Mouse (Mus musculus) neural tube, embryonic 15.5 days (tissue): Measurements from ENCODE around the gene Coro2a. TPM values are rescaled to one million over a fixed set of nuclear protein-coding genes. Genes with fewer than 3 reads are reported as not detected.

Source experiments
- ATAC-seq: fragments of 200-750 bp; cut with Nextera tagmentation; 2 replicates; pipeline ENCODE4 v1.8.0; 2017; ENCODE audit warnings: mild to moderate bottlenecking, moderate TSS enrichment, moderate library complexity; ENCODE audit not compliant: low FRiP score
- H3K27ac ChIP-seq: fragments of 300-500 bp; sonication (generic); replicated peaks from 2 replicates; pipeline ENCODE4 v1.5.1; 2015; ENCODE audit warnings: mild to moderate bottlenecking, inconsistent platforms
- H3K27me3 ChIP-seq: fragments of 300-500 bp; sonication (generic); replicated peaks from 2 replicates; pipeline ENCODE4 v1.6.1; 2015; ENCODE audit warnings: inconsistent platforms
- H3K36me3 ChIP-seq: fragments of 300-500 bp; sonication (generic); 2 replicates; pipeline ENCODE4 v1.6.1; 2015; ENCODE audit warnings: inconsistent platforms
- H3K4me1 ChIP-seq: fragments of 300-500 bp; sonication (generic); 2 replicates; pipeline ENCODE4 v1.6.1; 2015; ENCODE audit warnings: inconsistent platforms
- H3K4me2 ChIP-seq: fragments of 300-500 bp; sonication (generic); 2 replicates; pipeline ENCODE4 v1.6.1; 2015; ENCODE audit warnings: inconsistent platforms, mild to moderate bottlenecking, moderate library complexity
- H3K4me3 ChIP-seq: fragments of 300-500 bp; sonication (generic); replicated peaks from 2 replicates; pipeline ENCODE4 v1.5.1; 2015; ENCODE audit warnings: mild to moderate bottlenecking, inconsistent platforms
- H3K9ac ChIP-seq: fragments of 300-500 bp; sonication (generic); replicated peaks from 2 replicates; pipeline ENCODE4 v1.6.1; 2015; ENCODE audit warnings: mild to moderate bottlenecking, inconsistent platforms
- H3K9me3 ChIP-seq: fragments of 300-500 bp; sonication (generic); replicated peaks from 2 replicates; pipeline ENCODE4 v1.6.1; 2016; ENCODE audit warnings: inconsistent platforms
- WGBS: fragments of 180-500 bp; shearing (Covaris S2); methylation state at CpG from one replicate; pipeline ENCODE4 v1.1.7; 2015; ENCODE audit warnings: mixed read lengths; 5-methylcytosine and 5-hydroxymethylcytosine counted together
- polyA plus RNA-seq: library from polyadenylated mRNA; unstranded; fragments of >200 nt; fragmentation: Nextera tagmentation; extraction: Ambion mirVana; gene quantifications from 2 replicates; pipeline ENCODE4 v1.2.1, GENCODE M21; 2015

Coro2a gene
- polyA plus RNA-seq, 1 experiment from 2014 or later = 9.8 TPM

GRCm38 (mm10) chr4:46554295-46555069, 47.5 kb downstream of the Coro2a start:
- Histone ChIP-seq H3K27me3 (no peaks in the 10 kb centered on the region), H3K4me3 (no peak overlapping the region), H3K9me3 (no peaks in the 10 kb centered on the region), H3K9ac (no peak overlapping the region), H3K36me3 (0 out of 2 replicates have a peak, but pooled peaks cover 3% of the 10 kb centered on the region), H3K4me2 (no peak overlapping the region), H3K27ac (no peak overlapping the region), H3K4me1 (no peaks in the 10 kb centered on the region)
- WGBS = 74% methylated on average over 10 of the region's 10 CpGs
- ATAC-seq = no peak

GRCm38 (mm10) chr4:46553864-46554263, 48.1 kb downstream of the Coro2a start:
- Histone ChIP-seq H3K4me2 (no peak overlapping the region), H3K4me1 (no peaks in the 10 kb centered on the region), H3K27me3 (no peaks in the 10 kb centered on the region), H3K9me3 (no peaks in the 10 kb centered on the region), H3K4me3 (no peak overlapping the region), H3K9ac (no peak overlapping the region), H3K27ac (no peak overlapping the region), H3K36me3 (0 out of 2 replicates have a peak, but pooled peaks cover 3% of the 10 kb centered on the region)
- no peak for ATAC-seq
- WGBS = 65% methylated on average over 1 of the region's 1 CpGs

GRCm38 (mm10) chr4:46550406-46550805, 51.6 kb downstream of the Coro2a start:
- Histone ChIP-seq H3K36me3 (peaks cover 15% of the 10 kb centered on the region; the same call in 1 of the 2 replicates), H3K9ac (no peak overlapping the region), H3K27me3 (no peaks in the 10 kb centered on the region), H3K4me3 (no peak overlapping the region), H3K4me2 (no peak overlapping the region), H3K9me3 (no peaks in the 10 kb centered on the region), H3K4me1 (no peaks in the 10 kb centered on the region), H3K27ac (no peak overlapping the region)
- WGBS = 66% methylated on average over 8 of the region's 8 CpGs
- ATAC-seq = no peak

GRCm38 (mm10) chr4:46549979-46550378, 52.0 kb downstream of the Coro2a start:
- H3K9ac ChIP-seq = no peak overlapping the region
- peaks cover 15% of the 10 kb centered on the region; the same call in 1 of the 2 replicates for H3K36me3 ChIP-seq
- no peaks in the 10 kb centered on the region for H3K27me3 ChIP-seq
- no peak overlapping the region for H3K4me2 ChIP-seq
- no peak for ATAC-seq
- H3K4me1 ChIP-seq = no peaks in the 10 kb centered on the region
- no peak overlapping the region for H3K4me3 ChIP-seq
- H3K27ac ChIP-seq = no peak overlapping the region
- WGBS = 83% methylated on average over 9 of the region's 10 CpGs
- H3K9me3 ChIP-seq = no peaks in the 10 kb centered on the region

- Histone ChIP-seq H3K27ac (no peak overlapping the region), H3K4me3 (no peak overlapping the region), H3K9me3 (no peaks in the 10 kb centered on the region), H3K9ac (no peak overlapping the region), H3K27me3 (no peaks in the 10 kb centered on the region), H3K4me1 (no peaks in the 10 kb centered on the region), H3K4me2 (no peak overlapping the region), H3K36me3 (peaks cover 15% of the 10 kb centered on the region; the same call in 1 of the 2 replicates)
- no peak for ATAC-seq
- 32% methylated on average over 6 of the region's 6 CpGs for WGBS
Measured at GRCm38 (mm10) chr4:46546709-46547108, 55.3 kb downstream of the Coro2a start.

- Histone ChIP-seq H3K9me3 (no peaks in the 10 kb centered on the region), H3K27ac (no peak overlapping the region), H3K9ac (no peak overlapping the region), H3K36me3 (peaks cover 15% of the 10 kb centered on the region; the same call in 1 of the 2 replicates), H3K4me3 (no peak overlapping the region), H3K4me2 (no peak overlapping the region), H3K27me3 (no peaks in the 10 kb centered on the region), H3K4me1 (no peaks in the 10 kb centered on the region)
- 13% methylated on average over 9 of the region's 9 CpGs for WGBS
- no peak for ATAC-seq
Measured at GRCm38 (mm10) chr4:46545498-46545897, 56.5 kb downstream of the Coro2a start.

GRCm38 (mm10) chr4:46544313-46544712, 57.7 kb downstream of the Coro2a start:
- H3K4me1 ChIP-seq = no peaks in the 10 kb centered on the region
- WGBS = 42% methylated on average over 1 of the region's 1 CpGs
- no peak overlapping the region for H3K27ac ChIP-seq
- H3K9me3 ChIP-seq = no peaks in the 10 kb centered on the region
- peaks cover 15% of the 10 kb centered on the region; the same call in 1 of the 2 replicates for H3K36me3 ChIP-seq
- ATAC-seq = no peak
- no peak overlapping the region for H3K9ac ChIP-seq
- H3K4me3 ChIP-seq = no peak overlapping the region
- H3K4me2 ChIP-seq = no peak overlapping the region
- H3K27me3 ChIP-seq = no peaks in the 10 kb centered on the region

GRCm38 (mm10) chr4:46543366-46544050, 58.5 kb downstream of the Coro2a start:
- ATAC-seq = no peak
- 90% methylated on average over 13 of the region's 13 CpGs for WGBS
- Histone ChIP-seq H3K4me1 (no peaks in the 10 kb centered on the region), H3K4me3 (no peak overlapping the region), H3K9ac (no peak overlapping the region), H3K27me3 (0 out of 2 replicates have a peak, but pooled peaks cover 3% of the 10 kb centered on the region), H3K9me3 (no peaks in the 10 kb centered on the region), H3K27ac (no peak overlapping the region), H3K4me2 (no peak overlapping the region), H3K36me3 (peaks cover 15% of the 10 kb centered on the region)

GRCm38 (mm10) chr4:46541707-46542106, 60.3 kb downstream of the Coro2a start:
- no peak overlapping the region for H3K9ac ChIP-seq
- no peaks in the 10 kb centered on the region for H3K9me3 ChIP-seq
- 41% methylated on average over 9 of the region's 9 CpGs for WGBS
- H3K27me3 ChIP-seq = peaks cover 15% of the 10 kb centered on the region
- no peak for ATAC-seq
- H3K36me3 ChIP-seq = peaks cover 12% of the 10 kb centered on the region; the same call in 1 of the 2 replicates
- H3K4me2 ChIP-seq = no peak overlapping the region
- H3K27ac ChIP-seq = no peak overlapping the region
- no peak overlapping the region for H3K4me3 ChIP-seq
- H3K4me1 ChIP-seq = no peaks in the 10 kb centered on the region

- no peak overlapping the region for H3K27ac ChIP-seq
- peaks cover 9% of the 10 kb centered on the region; the same call in 1 of the 2 replicates for H3K36me3 ChIP-seq
- H3K9me3 ChIP-seq = no peaks in the 10 kb centered on the region
- no peak overlapping the region for H3K4me2 ChIP-seq
- 59% methylated on average over 9 of the region's 9 CpGs for whole genome bisulfite sequencing
- H3K9ac ChIP-seq = no peak overlapping the region
- no peak for ATAC-seq
- no peak overlapping the region for H3K4me3 ChIP-seq
- peaks cover 22% of the 10 kb centered on the region for H3K4me1 ChIP-seq
- peaks cover 39% of the 10 kb centered on the region for H3K27me3 ChIP-seq
Measured at GRCm38 (mm10) chr4:46539167-46539566, 62.8 kb downstream of the Coro2a start.

- Histone ChIP-seq H3K36me3 (peaks cover 9% of the 10 kb centered on the region; the same call in 1 of the 2 replicates), H3K4me2 (peak within 1 kb of the TSS; percentile 70), H3K9me3 (no peaks in the 10 kb centered on the region), H3K9ac (peak within 1 kb of the TSS; percentile 44), H3K4me3 (peak within 1 kb of the TSS; percentile 46), H3K27ac (no peak within 1 kb of the TSS), H3K27me3 (peaks cover 56% of the 10 kb centered on the region), H3K4me1 (peaks cover 26% of the 10 kb centered on the region)
- peak; percentile 68 for ATAC-seq
- WGBS = under 1% methylated on average over 46 of the region's 46 CpGs
Measured at GRCm38 (mm10) chr4:46535840-46536361, 66.1 kb downstream of the Coro2a start, which contains the start of gene Trim14. Trim14 (minus strand) TSS chr4:46536141.
